Mouse (Mus musculus) urinary bladder, postnatal 4 days (tissue): ENCODE data around the gene Ccdc63.
"Not testable (repeated sequence)": the region's sequence is repeated elsewhere in the genome, so short reads cannot be mapped to it uniquely, and the experiment has no call there.

Source experiments
- DNase-seq, 2 experiments: peaks; one replicate each; pipeline ENCODE4 v3.0.0; 2021 to 2022; ENCODE audit warnings: low spot score in 2 of 2

The Ccdc63 gene

GRCm38 (mm10) chr5:122140723-122141122 is at the start of gene Ccdc63:
Gene Ccdc63 (minus strand): TSS chr5:122140823.
- no peak for DNase-seq

DNA sequence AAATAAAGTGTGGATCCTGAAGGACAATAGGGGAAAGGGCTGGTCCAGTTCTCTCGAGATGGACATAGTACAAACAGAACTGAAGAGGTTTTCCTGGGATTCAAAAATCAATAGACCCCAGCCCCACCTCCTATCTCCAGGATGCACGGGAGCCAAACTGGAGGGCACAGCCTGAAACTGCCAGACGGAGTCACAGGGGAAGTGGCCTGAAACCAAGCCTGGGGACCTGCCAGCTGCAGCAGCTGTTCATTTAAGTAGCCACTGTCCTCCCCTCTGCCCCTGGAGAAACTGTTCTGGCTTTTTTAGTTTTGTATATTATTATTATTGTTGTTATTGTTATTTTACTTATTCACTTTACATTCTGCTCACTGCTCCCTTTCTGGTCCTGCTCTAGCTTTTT is 48.5 kb upstream of the Ccdc63 start:
- DNase-seq = no peak

GRCm38 (mm10) chr5:122184858-122185257 is 44.2 kb upstream of the Ccdc63 start:
- DNase-seq = not testable (repeated sequence)

- DNase-seq = no peak
Measured at GRCm38 (mm10) chr5:122184283-122184806, 43.7 kb upstream of the Ccdc63 start.

DNA sequence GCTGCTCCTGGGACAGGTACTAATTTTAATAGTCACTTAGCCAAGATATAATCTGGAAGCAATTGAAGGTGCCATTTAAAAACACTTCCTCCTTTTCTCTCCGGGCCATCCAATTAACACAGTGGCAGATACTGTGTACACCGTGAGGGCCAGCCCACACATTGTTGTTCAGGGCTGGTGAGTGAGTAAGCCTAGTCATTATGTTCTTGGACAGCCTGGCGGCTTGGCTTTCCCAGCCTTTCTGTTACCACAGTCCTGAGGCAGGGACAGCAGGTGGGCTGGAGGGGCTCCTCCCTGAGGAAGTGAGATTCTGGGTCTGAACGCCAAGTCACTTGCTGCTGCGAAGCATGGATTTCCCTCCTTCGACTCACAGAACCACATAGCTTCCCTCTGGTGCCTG is 39.0 kb upstream of the Ccdc63 start:
- DNase-seq = peak in 1 of 2 experiments; percentile 54

GRCm38 (mm10) chr5:122176398-122176797 is 35.8 kb upstream of the Ccdc63 start:
- DNase-seq = peak in 1 of 2 experiments; percentile 52

DNA sequence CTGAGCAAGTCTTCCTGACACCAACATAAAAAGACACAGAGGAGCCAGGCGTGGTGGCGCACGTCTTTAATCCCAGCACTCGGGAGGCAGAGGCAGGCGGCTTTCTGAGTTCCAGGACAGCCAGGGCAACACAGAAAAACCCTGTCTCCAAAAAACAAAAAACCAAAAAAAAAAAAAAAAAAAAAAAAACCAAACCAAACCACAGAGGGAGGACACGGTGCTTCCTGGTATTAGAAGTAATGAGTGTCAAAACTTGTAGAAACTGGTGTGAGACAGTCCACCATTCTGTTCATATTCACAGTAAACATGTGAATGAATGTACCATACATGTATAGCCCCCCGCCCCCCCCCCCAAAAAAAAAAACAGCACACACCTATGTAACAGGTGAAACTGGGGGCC is 35.3 kb upstream of the Ccdc63 start:
- DNase-seq = no peak

GRCm38 (mm10) chr5:122175402-122175801 is 34.8 kb upstream of the Ccdc63 start:
- no peak for DNase-seq

DNA sequence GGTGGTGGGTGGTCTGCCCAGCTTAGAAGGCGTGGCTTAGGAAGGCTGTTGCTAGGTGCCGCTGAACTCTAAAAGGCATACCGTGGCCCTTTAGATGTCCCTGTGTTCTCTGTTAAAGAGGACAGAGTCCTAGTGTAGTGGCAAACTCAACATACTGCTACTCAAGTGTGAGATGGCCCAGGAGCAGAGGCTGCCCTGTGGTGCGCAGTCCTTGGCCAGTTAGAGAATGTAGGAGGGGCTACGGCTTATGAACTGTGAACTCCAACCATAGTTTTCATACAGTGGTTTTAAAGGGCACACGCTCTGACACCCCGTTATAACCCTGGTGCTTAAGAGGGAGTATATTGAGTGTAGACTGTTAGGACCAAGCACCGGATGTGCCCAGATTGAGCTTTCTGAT is 30.4 kb upstream of the Ccdc63 start:
- DNase-seq = peak in 1 of 2 experiments; percentile 47

DNA sequence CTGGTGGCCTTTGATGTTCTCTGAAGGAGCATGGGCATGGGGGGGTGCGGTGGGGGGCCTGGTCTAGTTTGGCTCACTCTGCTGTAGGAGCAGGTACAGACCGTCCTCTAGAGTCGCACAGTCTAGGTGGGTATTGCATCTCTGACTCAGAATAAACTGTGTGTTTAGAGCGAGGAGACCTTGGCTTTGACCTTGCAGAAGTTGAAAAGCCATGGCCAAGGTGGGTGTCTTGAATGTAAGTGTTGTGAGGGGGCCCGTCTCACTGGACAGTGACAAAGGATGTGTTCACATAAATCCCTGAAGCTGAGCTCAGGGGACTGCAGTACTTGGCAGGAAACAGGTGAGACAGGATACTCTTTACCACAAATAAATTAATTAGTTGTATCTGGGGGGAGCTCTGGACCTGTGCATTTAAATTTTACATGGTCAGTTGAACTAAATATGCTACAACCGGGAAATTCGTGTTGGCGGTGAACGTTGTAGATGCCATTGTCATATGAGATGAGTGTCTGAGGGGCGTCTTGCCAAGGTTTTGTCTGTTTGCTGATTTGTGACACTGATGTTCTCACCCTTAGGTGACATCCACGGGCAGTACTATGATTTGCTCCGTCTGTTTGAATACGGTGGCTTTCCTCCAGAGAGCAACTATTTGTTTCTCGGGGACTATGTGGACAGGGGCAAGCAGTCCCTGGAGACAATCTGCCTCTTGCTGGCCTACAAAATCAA is 27.9 kb upstream of the Ccdc63 start:
- DNase-seq = no peak

DNA sequence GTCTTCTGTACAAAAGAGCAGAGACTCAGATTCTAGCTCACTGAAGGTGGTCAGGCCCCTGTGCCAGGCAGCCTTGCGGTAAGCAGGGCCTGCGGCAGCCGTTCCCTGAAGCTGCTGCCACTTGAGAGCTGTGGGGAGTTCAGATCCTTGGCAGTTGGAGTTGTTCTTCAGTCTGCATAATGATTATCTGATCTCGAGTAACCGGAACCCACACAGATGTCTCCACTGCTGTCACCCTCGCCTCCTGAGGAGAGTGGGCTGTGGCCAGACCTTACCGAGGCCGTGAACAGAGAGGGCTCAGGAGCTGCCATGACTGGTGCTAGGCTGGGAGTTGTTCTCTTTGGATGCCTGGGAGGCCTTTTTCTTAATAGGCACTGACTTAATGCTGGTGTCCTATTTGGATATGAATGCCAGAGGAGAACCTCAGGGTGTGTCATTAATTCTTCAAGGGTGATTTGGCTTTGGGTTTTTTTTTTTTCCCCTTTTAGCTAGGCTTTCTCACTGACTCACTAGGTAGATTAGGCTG is 26.1 kb upstream of the Ccdc63 start:
- no peak for DNase-seq

GRCm38 (mm10) chr5:122165233-122165915 is 24.8 kb upstream of the Ccdc63 start:
- DNase-seq = peak in 1 of 2 experiments; percentile 58

- no peak for DNase-seq
Measured at GRCm38 (mm10) chr5:122164011-122164410, 23.4 kb upstream of the Ccdc63 start.

GRCm38 (mm10) chr5:122163194-122163593 is 22.6 kb upstream of the Ccdc63 start:
- no peak for DNase-seq

- DNase-seq = no peak
Measured at GRCm38 (mm10) chr5:122158557-122159515, 18.2 kb upstream of the Ccdc63 start.

GRCm38 (mm10) chr5:122157827-122158381 is 17.3 kb upstream of the Ccdc63 start, which contains the start of gene Ppp1cc:
Gene Ppp1cc (plus strand): TSS chr5:122158278.
- peak; percentile 91 to 93 for DNase-seq

DNA sequence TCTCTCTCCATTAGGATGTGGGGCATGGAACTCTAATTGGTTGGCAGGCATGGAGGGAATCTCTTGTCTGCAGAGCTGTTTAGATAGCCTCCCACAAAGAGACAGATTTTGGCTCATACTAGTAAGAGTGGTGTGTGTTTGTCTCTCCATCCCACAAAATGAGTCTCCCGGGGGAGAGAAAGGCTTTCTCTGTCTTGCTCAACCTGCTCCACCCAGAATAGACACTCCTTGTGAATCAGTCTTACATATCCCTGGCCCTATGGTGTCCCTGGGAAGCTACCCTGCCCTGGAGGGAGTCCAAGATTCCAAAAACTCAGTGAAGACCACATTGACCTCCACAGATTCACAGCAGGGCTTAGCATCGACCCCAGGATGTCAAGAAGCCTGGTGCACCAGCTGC is 15.9 kb upstream of the Ccdc63 start:
- no peak for DNase-seq

- DNase-seq = no peak
Measured at GRCm38 (mm10) chr5:122155613-122156012, 15.0 kb upstream of the Ccdc63 start.

GRCm38 (mm10) chr5:122154782-122155181 is 14.2 kb upstream of the Ccdc63 start:
- no peak for DNase-seq

GRCm38 (mm10) chr5:122154006-122154405 is 13.4 kb upstream of the Ccdc63 start:
- DNase-seq = no peak

- not testable (repeated sequence) for DNase-seq
Measured at GRCm38 (mm10) chr5:122152508-122152907, 11.9 kb upstream of the Ccdc63 start.
